ENCODE assay signal across 9 mouse cellular contexts in the genomic region with DNA sequence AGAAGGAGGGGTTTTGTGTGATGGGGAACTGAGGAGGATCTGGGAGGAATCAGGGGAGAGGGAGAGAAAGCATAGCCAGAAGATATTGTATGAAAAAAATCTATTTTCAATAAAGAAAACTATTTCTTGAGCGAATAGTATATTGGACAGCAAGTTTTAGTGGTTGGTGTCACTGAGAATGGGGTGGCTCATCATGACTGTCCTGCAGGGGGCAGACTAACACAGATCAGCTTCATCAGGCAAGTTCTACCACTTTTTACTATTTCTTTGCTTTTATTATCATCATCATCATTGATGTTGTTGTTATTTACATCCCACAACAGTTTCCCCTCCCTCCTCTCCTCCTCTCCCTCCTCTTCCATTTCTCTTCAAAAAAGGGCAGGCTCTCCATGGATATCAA. TPM values are rescaled to one million over a fixed set of nuclear protein-coding genes. Genes with fewer than 3 reads are reported as not detected.
DNase-seq lines count a peak whose midpoint lies in the region; ATAC-seq lines count a peak whose summit lies in the region.
"Had no signal": no experiment of that assay in that cellular context is flagged by ENCODE, and none has a peak within 500 bp of the region (broad histone marks: within the 10 kb centered on the region; RNA-seq: fewer than 3 reads in every experiment).

No protein-coding gene starts in this region.

- no peaks in the 10 kb centered on the region for H3K9me3 ChIP-seq in liver, embryonic 11.5 days (ENCODE audit: control insufficient read depth, low read length)
- H3K9me3 ChIP-seq: liver, embryonic 15.5 days had no signal

- no peak overlapping the region for H3K4me3 ChIP-seq in liver, embryonic 11.5 days (ENCODE audit: low read depth, low read length)
- H3K4me3 ChIP-seq: liver, embryonic 15.5 days had no signal

- H3K27me3 ChIP-seq in liver, embryonic 11.5 days (replicated peaks; ENCODE audit: control insufficient read depth, insufficient read depth, low read length) = no peaks in the 10 kb centered on the region
- H3K27me3 ChIP-seq: liver, embryonic 15.5 days had no signal

- WGBS in liver, embryonic 11.5 days = 64% methylated on average over 1 of the region's 1 CpGs

- no peaks in the 10 kb centered on the region for H3K4me1 ChIP-seq in liver, embryonic 11.5 days (replicated peaks; ENCODE audit: control insufficient read depth, insufficient read depth, low read length)
- H3K4me1 ChIP-seq: liver, embryonic 15.5 days had no signal

- peak; percentile 46 to 48 for DNase-seq in cerebellum, postnatal 10 days
- DNase-seq in cerebellum, adult 9-10 months = no peak
- DNase-seq in liver = peak; percentile 50
- DNase-seq in liver, embryonic 11.5 days (ENCODE audit: low spot score) = no peak
- DNase-seq in c-Kit-negative CD71-positive TER-119-positive erythroid progenitor cells, embryonic 14.5 days (ENCODE audit: low read depth, low spot score) = peak; percentile 25
- DNase-seq in lung, postnatal 25 days (ENCODE audit: low spot score) = peak; percentile 26
- DNase-seq in neural tube, embryonic 10.5 days (ENCODE audit: extremely low spot score, low spot score) = no peak
- DNase-seq in urinary bladder, adult 2 months (ENCODE audit: low spot score) = no peak

- H3K4me2 ChIP-seq in liver, embryonic 11.5 days = no peak overlapping the region
- H3K4me2 ChIP-seq: liver, embryonic 15.5 days had no signal

- no peak overlapping the region for H3K27ac ChIP-seq in liver, embryonic 11.5 days (ENCODE audit: low read depth, low read length)
- H3K27ac ChIP-seq: liver, embryonic 15.5 days had no signal

- no peak overlapping the region for H3K9ac ChIP-seq in liver, embryonic 11.5 days (ENCODE audit: low read depth, low read length)
- H3K9ac ChIP-seq: liver, embryonic 15.5 days had no signal

- no peak for ATAC-seq in liver, embryonic 11.5 days (replicated peaks; ENCODE audit: low FRiP score)

- no peaks in the 10 kb centered on the region for H3K36me3 ChIP-seq in liver, embryonic 11.5 days (ENCODE audit: control insufficient read depth, insufficient read depth, low read length)
- H3K36me3 ChIP-seq: liver, embryonic 15.5 days had no signal

RNA-seq across cellular contexts. Expression of a gene that starts 34.7 kb away (rescaled TPM):
- 28.9 and 32.2 TPM in 2 replicates for polyA plus RNA-seq in liver, embryonic 11.5 days (2014; fragmentation: Nextera tagmentation; extraction: Ambion mirVana)
- 14.2 and 16.2 TPM in 2 replicates for polyA plus RNA-seq in urinary bladder, adult 2 months (2012; rRNA removed)

Comparison
In these comparisons a context has a peak if more than half of its experiments do, and no peak if none do; other contexts are left out.
1. DNase-seq: peak in cerebellum, postnatal 10 days (2 of 2), liver (single experiment), c-Kit-negative CD71-positive TER-119-positive erythroid progenitor cells, embryonic 14.5 days (single experiment) and lung, postnatal 25 days (single experiment); none in cerebellum, adult 9-10 months (single experiment), liver, embryonic 11.5 days (single experiment), neural tube, embryonic 10.5 days (single experiment) and urinary bladder, adult 2 months (single experiment).